8 mouse cellular contexts compared by ENCODE assay signal in genomic region chr13:113515162-113515600, GRCm38 (mm10).
DNase-seq lines count a peak whose midpoint lies in the region; ATAC-seq and TF ChIP-seq lines count a peak whose summit lies in the region.

No protein-coding gene starts in this region.

- H3K4me3 ChIP-seq in heart, postnatal 0 days (ENCODE audit: low read depth, low read length) = no peak overlapping the region

- WGBS in heart, postnatal 0 days = 38% methylated on average over 7 of the region's 7 CpGs

- H3K9me3 ChIP-seq in heart, postnatal 0 days (replicated peaks; ENCODE audit: control insufficient read depth, low read length) = no peaks in the 10 kb centered on the region

- no peak for DNase-seq in cerebellum, postnatal 4 days (ENCODE audit: low spot score in 2 of 2)
- peak; percentile 27 for DNase-seq in right cerebral cortex, adult 18-20 months
- DNase-seq in right cerebral cortex, postnatal 4 days = no peak
- peak; percentile 44 for DNase-seq in heart, postnatal 0 days (ENCODE audit: low spot score)
- peak; percentile 29 for DNase-seq in lung, postnatal 14 days
- DNase-seq in T-cell, adult 2 months (ENCODE audit: low spot score) = no peak
- no peak for DNase-seq in gastrocnemius, postnatal 25 days

- H3K27me3 ChIP-seq in heart, postnatal 0 days (ENCODE audit: control insufficient read depth, insufficient read depth, low read length) = no peaks in the 10 kb centered on the region

- peak overlapping the region; percentile 31; the same call in 1 of the 2 replicates for H3K27ac ChIP-seq in heart, postnatal 0 days (ENCODE audit: low read depth)

- no peak for TF ChIP-seq EP300 in heart, postnatal 0 days (IDR thresholded peaks at IDR 0.05; ENCODE audit: low read depth)

- TF ChIP-seq CTCF in heart, postnatal 0 days (IDR thresholded peaks at IDR 0.05; ENCODE audit: low read depth) = no peak

- H3K9ac ChIP-seq in heart, postnatal 0 days (replicated peaks; ENCODE audit: low read depth, low read length) = no peak overlapping the region

- H3K4me1 ChIP-seq in heart, postnatal 0 days (ENCODE audit: control insufficient read depth, insufficient read depth) = no peaks in the 10 kb centered on the region

- H3K4me2 ChIP-seq in heart, postnatal 0 days (ENCODE audit: low read depth, low read length) = no peak overlapping the region

- no peaks in the 10 kb centered on the region for H3K36me3 ChIP-seq in heart, postnatal 0 days (replicated peaks; ENCODE audit: control insufficient read depth, insufficient read depth, low read length)

- ATAC-seq in cerebellum, adult (ENCODE audit: insufficient number of reproducible peaks, low FRiP score, low TSS enrichment) = peak; percentile 61
- ATAC-seq in heart, postnatal 0 days (ENCODE audit: insufficient read depth, low read depth) = peak; percentile 41; the same call in 1 of the 2 replicates

Comparison
In these comparisons a context has a peak if more than half of its experiments do, and no peak if none do; other contexts are left out.
1. DNase-seq: peak in right cerebral cortex, adult 18-20 months (single experiment), heart, postnatal 0 days (single experiment) and lung, postnatal 14 days (single experiment); none in cerebellum, postnatal 4 days (0 of 2), right cerebral cortex, postnatal 4 days (single experiment), T-cell, adult 2 months (single experiment) and gastrocnemius, postnatal 25 days (single experiment).